In genomic region chr11:97139256-97139655, GRCm38 (mm10) we compare ENCODE assay signal across 9 mouse cellular contexts. TPM values are rescaled to one million over a fixed set of nuclear protein-coding genes. Genes with fewer than 3 reads are reported as not detected.
DNase-seq lines count a peak whose midpoint lies in the region; ATAC-seq and TF ChIP-seq lines count a peak whose summit lies in the region.
"Had no signal": no experiment of that assay in that cellular context is flagged by ENCODE, and none has a peak within 500 bp of the region (broad histone marks: within the 10 kb centered on the region; RNA-seq: fewer than 3 reads in every experiment).

No protein-coding gene starts in this region.

- DNase-seq in kidney, postnatal 0 days (ENCODE audit: low spot score) = no peak
- DNase-seq in kidney, postnatal 25 days = no peak
- DNase-seq in limb, embryonic 10.5 days (ENCODE audit: low spot score) = no peak
- no peak for DNase-seq in retina, embryonic 14.5 days (ENCODE audit: low spot score)
- no peak for DNase-seq in cerebellum, adult 11-12 months
- DNase-seq in left cerebral cortex, postnatal 36 days (ENCODE audit: low spot score in 2 of 2) = no peak

- 55% methylated on average over 14 of the region's 15 CpGs for WGBS in kidney, postnatal 0 days
- 7% methylated on average over 15 of the region's 15 CpGs for WGBS in forebrain, embryonic 12.5 days
- 7% methylated on average over 15 of the region's 15 CpGs for WGBS in limb, embryonic 10.5 days
- 17% methylated on average over 10 of the region's 15 CpGs for WGBS in neural tube, embryonic 14.5 days

- ATAC-seq in kidney, postnatal 0 days (replicated peaks; ENCODE audit: low FRiP score, low read depth) = peak; percentile 31; the same call in 1 of the 2 replicates
- ATAC-seq in forebrain, embryonic 12.5 days (ENCODE audit: low FRiP score) = no peak; the same call in 1 of the 2 replicates
- ATAC-seq in neural tube, embryonic 14.5 days (ENCODE audit: low read depth) = no peak; the same call in 1 of the 2 replicates

- peak overlapping the region; percentile 27 for H3K4me3 ChIP-seq in kidney, postnatal 0 days (replicated peaks; ENCODE audit: low read depth, low read length)
- peak overlapping the region; percentile 47 for H3K4me3 ChIP-seq in forebrain, embryonic 12.5 days (replicated peaks)
- peak overlapping the region; percentile 52 for H3K4me3 ChIP-seq in limb, embryonic 10.5 days
- H3K4me3 ChIP-seq in neural tube, embryonic 14.5 days (ENCODE audit: low read depth, low read length) = peak overlapping the region; percentile 20

- no peaks in the 10 kb centered on the region for H3K9me3 ChIP-seq in kidney, postnatal 0 days (replicated peaks; ENCODE audit: low read length)
- no peaks in the 10 kb centered on the region for H3K9me3 ChIP-seq in forebrain, embryonic 12.5 days
- H3K9me3 ChIP-seq in limb, embryonic 10.5 days (replicated peaks) = no peaks in the 10 kb centered on the region
- no peaks in the 10 kb centered on the region for H3K9me3 ChIP-seq in neural tube, embryonic 14.5 days (ENCODE audit: control insufficient read depth, low read length)

- H3K36me3 ChIP-seq in kidney, postnatal 0 days (ENCODE audit: insufficient read depth, low read length) = 0 out of 2 replicates have a peak, but pooled peaks cover 2% of the 10 kb centered on the region
- H3K36me3 ChIP-seq in forebrain, embryonic 12.5 days (replicated peaks) = peaks cover 4% of the 10 kb centered on the region
- peaks cover 61% of the 10 kb centered on the region for H3K36me3 ChIP-seq in limb, embryonic 10.5 days
- peaks cover 21% of the 10 kb centered on the region; the same call in 1 of the 2 replicates for H3K36me3 ChIP-seq in neural tube, embryonic 14.5 days (ENCODE audit: control insufficient read depth, insufficient read depth, low read length)

- H3K27me3 ChIP-seq in kidney, postnatal 0 days (ENCODE audit: insufficient read depth, low read length) = no peaks in the 10 kb centered on the region
- peaks cover 46% of the 10 kb centered on the region for H3K27me3 ChIP-seq in forebrain, embryonic 12.5 days
- peaks cover 70% of the 10 kb centered on the region for H3K27me3 ChIP-seq in limb, embryonic 10.5 days (ENCODE audit: low read depth, poor library complexity, severe bottlenecking)
- H3K27me3 ChIP-seq in neural tube, embryonic 14.5 days (ENCODE audit: control insufficient read depth, insufficient read depth, low read length) = no peaks in the 10 kb centered on the region; the same call in 1 of the 2 replicates

- intact Hi-C loops in left cerebral cortex, postnatal 36 days (cut with DNase I) = no loop called here

- no peak for TF ChIP-seq CTCF in kidney, postnatal 0 days (IDR thresholded peaks at IDR 0.05; ENCODE audit: low read depth)

- H3K27ac ChIP-seq in kidney, postnatal 0 days = no peak overlapping the region
- H3K27ac ChIP-seq in forebrain, embryonic 12.5 days = no peak overlapping the region
- peak overlapping the region; percentile 78 for H3K27ac ChIP-seq in limb, embryonic 10.5 days
- peak overlapping the region; percentile 75 for H3K27ac ChIP-seq in neural tube, embryonic 14.5 days (ENCODE audit: low read depth, low read length)

- H3K9ac ChIP-seq in kidney, postnatal 0 days (ENCODE audit: low read depth, low read length) = peak overlapping the region; percentile 49
- H3K9ac ChIP-seq in forebrain, embryonic 12.5 days = peak overlapping the region; percentile 72
- peak overlapping the region; percentile 52 for H3K9ac ChIP-seq in neural tube, embryonic 14.5 days (replicated peaks; ENCODE audit: low read depth, low read length)

- 0 out of 2 replicates have a peak, but pooled peaks cover 1% of the 10 kb centered on the region for H3K4me1 ChIP-seq in kidney, postnatal 0 days (replicated peaks; ENCODE audit: insufficient read depth, low read length)
- peaks cover 23% of the 10 kb centered on the region for H3K4me1 ChIP-seq in forebrain, embryonic 12.5 days
- peaks cover 44% of the 10 kb centered on the region for H3K4me1 ChIP-seq in limb, embryonic 10.5 days
- H3K4me1 ChIP-seq in neural tube, embryonic 14.5 days (ENCODE audit: control insufficient read depth, insufficient read depth, low read length) = peaks cover 20% of the 10 kb centered on the region

- peak overlapping the region; percentile 68 for H3K4me2 ChIP-seq in kidney, postnatal 0 days (ENCODE audit: low read length)
- peak overlapping the region; percentile 95 for H3K4me2 ChIP-seq in forebrain, embryonic 12.5 days
- H3K4me2 ChIP-seq in neural tube, embryonic 14.5 days (ENCODE audit: low read depth, low read length) = peak overlapping the region; percentile 64

RNA-seq across cellular contexts. Expression of gene Tbkbp1, which starts 12.0 kb away (rescaled TPM):
- polyA plus RNA-seq in kidney, postnatal 0 days (2015; fragmentation: Nextera tagmentation; extraction: Ambion mirVana) = 4.6 and 5.5 TPM in 2 replicates
- 5.7 and 6.5 TPM in 2 replicates for polyA plus RNA-seq in forebrain, embryonic 12.5 days (2016; fragmentation: Nextera tagmentation; extraction: Ambion mirVana)
- polyA plus RNA-seq in limb, embryonic 10.5 days (2016; fragmentation: Nextera tagmentation; extraction: Ambion mirVana) = 6.1 and 7.8 TPM in 2 replicates
- 8.4 and 9.0 TPM in 2 replicates for polyA plus RNA-seq in neural tube, embryonic 14.5 days (2014; fragmentation: Nextera tagmentation; extraction: Ambion mirVana)
- total RNA-seq in left cerebral cortex, postnatal 36 days (2021) = 10 to 100 TPM; 42.9 to 53.7 TPM

RNA-seq across cellular contexts. Expression of gene Tbx21, which starts 24.1 kb away (rescaled TPM):
- polyA plus RNA-seq in kidney, postnatal 0 days (2015; fragmentation: Nextera tagmentation; extraction: Ambion mirVana) = 0.15 TPM in 1 of 2 replicates, not detected in the other
- polyA plus RNA-seq in forebrain, embryonic 12.5 days (2016; fragmentation: Nextera tagmentation; extraction: Ambion mirVana) = 0.19 and 0.33 TPM in 2 replicates
- polyA plus RNA-seq in limb, embryonic 10.5 days (2016; fragmentation: Nextera tagmentation; extraction: Ambion mirVana) = 0.05 and 0.08 TPM in 2 replicates
- polyA plus RNA-seq in neural tube, embryonic 14.5 days (2014; fragmentation: Nextera tagmentation; extraction: Ambion mirVana) = 0.14 and 0.21 TPM in 2 replicates
- under 1 TPM; 0.17 to 0.32 TPM for total RNA-seq in left cerebral cortex, postnatal 36 days (2021)
- total RNA-seq: megakaryocyte progenitor cell, adult 5-6 weeks had no signal

RNA-seq across cellular contexts. Expression of gene Kpnb1, which starts 48.4 kb away (rescaled TPM):
- polyA plus RNA-seq in kidney, postnatal 0 days (2015; fragmentation: Nextera tagmentation; extraction: Ambion mirVana) = 34.0 and 35.8 TPM in 2 replicates
- 71.3 and 73.9 TPM in 2 replicates for polyA plus RNA-seq in forebrain, embryonic 12.5 days (2016; fragmentation: Nextera tagmentation; extraction: Ambion mirVana)
- 82.8 and 88.9 TPM in 2 replicates for polyA plus RNA-seq in limb, embryonic 10.5 days (2016; fragmentation: Nextera tagmentation; extraction: Ambion mirVana)
- 32.1 and 38.0 TPM in 2 replicates for polyA plus RNA-seq in neural tube, embryonic 14.5 days (2014; fragmentation: Nextera tagmentation; extraction: Ambion mirVana)
- 100 to 1,000 TPM; 114 to 119 TPM for total RNA-seq in left cerebral cortex, postnatal 36 days (2021)

Comparison
In these comparisons a context has a peak if more than half of its experiments do, and no peak if none do; other contexts are left out.
1. H3K27ac ChIP-seq: peak in limb, embryonic 10.5 days (single experiment) and neural tube, embryonic 14.5 days (single experiment); none in kidney, postnatal 0 days (single experiment) and forebrain, embryonic 12.5 days (single experiment).
2. Peak in every context shown above with its lines, with median percentiles within 50 percentile points of each other: H3K4me2 ChIP-seq, H3K4me3 ChIP-seq and H3K9ac ChIP-seq.